Mouse (Mus musculus) heart, embryonic 11.5 days (tissue): ENCODE data around the gene 2310057M21Rik. TPM values are rescaled to one million over a fixed set of nuclear protein-coding genes. Genes with fewer than 3 reads are reported as not detected.

Experiments used
- ATAC-seq: fragments of 200-750 bp; cut with Nextera tagmentation; replicated peaks from 2 replicates; pipeline ENCODE4 v1.8.0; 2017; ENCODE audit warnings: moderate library complexity; ENCODE audit not compliant: insufficient number of reproducible peaks, low FRiP score, low TSS enrichment
- H3K27ac ChIP-seq: fragments of 300-500 bp; sonication (generic); 2 replicates; pipeline ENCODE4 v1.5.1; 2014; ENCODE audit warnings: mild to moderate bottlenecking, low read depth, low read length
- H3K27me3 ChIP-seq: fragments of 300-500 bp; sonication (generic); 2 replicates; pipeline ENCODE4 v1.6.1; 2014; ENCODE audit warnings: mild to moderate bottlenecking, low read length, mixed read lengths; ENCODE audit not compliant: control insufficient read depth, insufficient read depth
- H3K36me3 ChIP-seq: fragments of 300-500 bp; sonication (generic); 2 replicates; pipeline ENCODE4 v1.6.1; 2014; ENCODE audit warnings: mild to moderate bottlenecking, low read length, moderate library complexity, mixed read lengths; ENCODE audit not compliant: control insufficient read depth, insufficient read depth
- H3K4me1 ChIP-seq: fragments of 300-500 bp; sonication (generic); 2 replicates; pipeline ENCODE4 v1.6.1; 2014; ENCODE audit warnings: low read length; ENCODE audit not compliant: control insufficient read depth, insufficient read depth
- H3K4me2 ChIP-seq: fragments of 300-500 bp; sonication (generic); 2 replicates; pipeline ENCODE4 v1.6.1; 2014; ENCODE audit warnings: mild to moderate bottlenecking, moderate library complexity
- H3K4me3 ChIP-seq: fragments of 300-500 bp; sonication (generic); 2 replicates; pipeline ENCODE4 v1.5.1; 2014; ENCODE audit warnings: low read depth, low read length
- H3K9ac ChIP-seq: fragments of 300-500 bp; sonication (generic); 2 replicates; pipeline ENCODE4 v1.6.1; 2014; ENCODE audit warnings: mild to moderate bottlenecking, low read depth, low read length, moderate library complexity
- H3K9me3 ChIP-seq: fragments of 300-500 bp; sonication (generic); replicated peaks from 2 replicates; pipeline ENCODE4 v1.6.1; 2016; ENCODE audit warnings: low read length; ENCODE audit not compliant: control insufficient read depth
- WGBS: fragments of 180-500 bp; shearing (Covaris S2); extraction: QIAGEN DNeasy Blood & Tissue Kit; methylation state at CpG from one replicate; pipeline ENCODE4 v1.1.7; 2014; ENCODE audit not compliant: insufficient replicate concordance; 5-methylcytosine and 5-hydroxymethylcytosine counted together
- polyA plus RNA-seq: library from polyadenylated mRNA; unstranded; fragments of >200 nt; fragmentation: Nextera tagmentation; extraction: Ambion mirVana; gene quantifications from 2 replicates; pipeline ENCODE4 v1.2.1, GENCODE M21; 2014

Gene 2310057M21Rik
- polyA plus RNA-seq, 1 experiment from 2014 or later = 18.5 TPM

- 73% methylated on average over 8 of the region's 8 CpGs for WGBS
- ATAC-seq = no peak
- no peak overlapping the region for H3K4me3 ChIP-seq
- H3K27me3 ChIP-seq = no peaks in the 10 kb centered on the region
- no peaks in the 10 kb centered on the region for H3K4me1 ChIP-seq
- H3K27ac ChIP-seq = no peak overlapping the region
- H3K9me3 ChIP-seq = no peaks in the 10 kb centered on the region
- H3K36me3 ChIP-seq = no peaks in the 10 kb centered on the region
- no peak overlapping the region for H3K4me2 ChIP-seq
- no peak overlapping the region for H3K9ac ChIP-seq
Measured at GRCm38 (mm10) chr7:131303340-131303739, 59.2 kb downstream of the 2310057M21Rik start.

DNA sequence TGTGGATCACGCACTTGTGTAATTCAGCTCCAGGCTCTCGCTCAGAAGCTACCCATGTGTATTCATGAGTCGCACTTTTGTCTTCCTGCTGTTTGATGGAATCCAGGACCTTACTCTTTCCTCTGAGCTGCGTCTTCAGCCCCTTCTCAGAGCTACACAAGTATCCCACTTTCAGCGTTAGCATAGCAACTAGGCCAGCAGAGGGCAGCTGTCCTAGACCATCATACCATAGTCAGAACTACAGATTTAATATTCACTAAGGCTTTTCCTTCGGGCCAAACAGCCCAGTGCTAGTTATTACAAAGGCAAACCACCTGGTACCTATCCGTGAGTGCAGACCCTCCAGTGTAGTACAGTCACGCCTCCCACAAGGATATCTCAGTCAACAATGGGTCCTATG lies 65.4 kb downstream of the 2310057M21Rik start:
- Histone ChIP-seq H3K27ac (no peak overlapping the region), H3K27me3 (no peaks in the 10 kb centered on the region), H3K9me3 (no peaks in the 10 kb centered on the region), H3K36me3 (no peaks in the 10 kb centered on the region), H3K4me2 (no peak overlapping the region), H3K4me1 (no peaks in the 10 kb centered on the region), H3K4me3 (no peak overlapping the region), H3K9ac (no peak overlapping the region)
- 69% methylated on average over 8 of the region's 8 CpGs for WGBS
- ATAC-seq = no peak

Other genes with a start within 250 kb of the 2310057M21Rik start
- not detected in 2 replicates for gene 4933402N03Rik, start 216.4 kb downstream of the 2310057M21Rik start, polyA plus RNA-seq
- 0.10 and 0.44 TPM in 2 replicates for gene 5430419D17Rik, start 188.4 kb downstream of the 2310057M21Rik start, polyA plus RNA-seq
- gene Cuzd1, start 40.5 kb downstream of the 2310057M21Rik start, polyA plus RNA-seq = 0.64 and 1.1 TPM in 2 replicates
- not detected in 2 replicates for gene Fam24b, start 33.2 kb downstream of the 2310057M21Rik start, polyA plus RNA-seq
- gene Fam24a, start 28.9 kb downstream of the 2310057M21Rik start, polyA plus RNA-seq = not detected in 2 replicates
- gene Pstk, start 8.4 kb upstream of the 2310057M21Rik start, polyA plus RNA-seq = 74.5 and 94.3 TPM in 2 replicates
- 15.1 TPM in 2 replicates for gene Ikzf5, start 47.8 kb upstream of the 2310057M21Rik start, polyA plus RNA-seq
- 76.5 and 87.5 TPM in 2 replicates for gene Acadsb, start 47.8 kb upstream of the 2310057M21Rik start, polyA plus RNA-seq
- gene Hmx3, start 180.1 kb upstream of the 2310057M21Rik start, polyA plus RNA-seq = not detected in 2 replicates
- gene Hmx2, start 186.0 kb upstream of the 2310057M21Rik start, polyA plus RNA-seq = not detected in 2 replicates
- gene Bub3, start 197.5 kb upstream of the 2310057M21Rik start, polyA plus RNA-seq = 147 and 148 TPM in 2 replicates